Mouse (Mus musculus) cortical plate, adult 2 months (tissue): ENCODE data around the gene Gfm2.
"Not testable (repeated sequence)": the region's sequence is repeated elsewhere in the genome, so short reads cannot be mapped to it uniquely, and the experiment has no call there.

Experiments
- CTCF ChIP-seq: fragments of 200-500 bp; IDR thresholded peaks from 2 replicates; pipeline ENCODE4 v1.5.1; 2011; ENCODE audit warnings: mild to moderate bottlenecking, control low read depth, low read length; ENCODE audit not compliant: insufficient read depth; ENCODE audit errors: extremely low read depth
- POLR2A ChIP-seq: fragments of 200-500 bp; IDR thresholded peaks from 2 replicates; pipeline ENCODE4 v1.6.1; 2011; ENCODE audit warnings: mild to moderate bottlenecking, low read length, control low read depth; ENCODE audit not compliant: insufficient read depth; ENCODE audit errors: extremely low read depth

DNA sequence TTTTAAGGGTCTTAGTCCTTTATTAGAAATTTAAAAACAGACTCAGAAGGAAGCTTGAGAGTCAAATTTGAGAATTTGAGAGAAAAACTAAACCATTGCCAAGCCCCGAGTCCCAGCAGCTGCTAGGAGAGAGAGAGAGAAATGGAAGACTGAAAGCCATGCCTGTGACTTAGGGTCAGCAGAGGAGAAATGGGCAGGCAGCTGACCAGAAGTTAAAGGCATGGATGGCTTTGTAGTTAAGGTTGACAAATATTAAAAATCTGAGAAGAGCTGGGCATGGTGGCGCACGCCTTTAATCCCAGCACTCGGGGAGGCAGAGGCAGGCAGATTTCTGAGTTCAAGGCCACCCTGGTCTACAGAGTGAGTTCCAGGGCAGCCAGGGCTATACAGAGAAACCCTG lies 30.0 kb upstream of the Gfm2 start:
- not testable (repeated sequence) for TF ChIP-seq CTCF, POLR2A
